Mouse (Mus musculus): Measurements from ENCODE around the gene Zfp217.

DNA sequence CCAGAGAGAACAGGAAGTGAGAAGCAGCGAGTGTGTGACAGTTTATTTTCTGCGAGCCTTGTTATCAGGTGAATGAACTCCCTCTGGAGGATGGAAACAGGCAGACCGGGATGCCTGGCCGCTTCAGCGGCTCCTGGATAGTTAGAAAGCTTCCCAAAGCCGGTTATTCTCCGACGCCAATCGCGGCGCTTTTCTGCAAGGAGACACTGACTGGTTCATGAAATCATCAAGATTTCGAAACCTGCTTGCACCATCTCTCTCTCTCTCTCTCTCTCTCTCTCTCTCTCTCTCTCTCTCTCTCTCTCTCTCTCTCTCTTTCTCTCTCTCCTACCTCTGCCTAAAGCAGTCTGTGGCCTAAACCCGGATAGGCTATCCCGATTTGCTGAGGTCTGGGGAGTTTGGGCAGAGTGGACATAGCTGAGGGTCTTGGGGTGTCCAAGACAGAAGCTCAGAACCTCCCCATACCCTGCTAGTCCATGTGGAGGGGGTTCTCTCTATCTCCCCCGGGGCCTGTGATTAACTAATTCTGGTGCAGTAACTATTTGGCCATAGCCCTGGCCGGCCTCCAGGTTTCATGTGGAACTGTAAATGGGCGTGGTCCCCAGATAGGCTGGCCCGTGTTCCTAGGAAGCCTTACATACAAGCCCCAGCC lies 7.3 kb upstream of the Zfp217 start:
- TF ChIP-seq CTCF (conservative IDR thresholded peaks at IDR 0.05; ENCODE audit: low read length) (no peak), NANOG (IDR thresholded peaks at IDR 0.05; ENCODE audit: borderline replicate concordance, low read length) (no peak), POU5F1 (IDR thresholded peaks at IDR 0.05; ENCODE audit: borderline replicate concordance, low read length) (no peak)
